Mouse (Mus musculus): ENCODE measurements around the gene Rab31.

- no peak for TF ChIP-seq POLR2A (IDR thresholded peaks at IDR 0.05; ENCODE audit: borderline replicate concordance, extremely low read depth, low read depth, low read length)
- no peak for TF ChIP-seq CTCF (IDR thresholded peaks at IDR 0.05; ENCODE audit: insufficient read depth, low read length)
Observed at GRCm38 (mm10) chr17:65650598-65650997, 122.0 kb downstream of the Rab31 start.

All from lung, adult 2 months (tissue).